Mouse (Mus musculus) lung, embryonic 16.5 days (tissue): ENCODE measurements around the gene Nav2. TPM values are rescaled to one million over a fixed set of nuclear protein-coding genes. Genes with fewer than 3 reads are reported as not detected.

ENCODE experiments used
- ATAC-seq: fragments of 200-750 bp; cut with Nextera tagmentation; 2 replicates; pipeline ENCODE4 v1.8.0; 2017; ENCODE audit warnings: low read depth, mild to moderate bottlenecking, moderate library complexity
- H3K27ac ChIP-seq: fragments of 300-500 bp; sonication (generic); 2 replicates; pipeline ENCODE4 v1.5.1; 2014; ENCODE audit warnings: mild to moderate bottlenecking, control low read depth, low read length
- H3K27me3 ChIP-seq: fragments of 300-500 bp; sonication (generic); 2 replicates; pipeline ENCODE4 v1.6.1; 2014; ENCODE audit warnings: low read depth, low read length, mixed read lengths; ENCODE audit not compliant: control insufficient read depth, insufficient read depth
- H3K36me3 ChIP-seq: fragments of 300-500 bp; sonication (generic); 2 replicates; pipeline ENCODE4 v1.6.1; 2014; ENCODE audit warnings: low read length; ENCODE audit not compliant: control insufficient read depth, insufficient read depth
- H3K4me1 ChIP-seq: fragments of 300-500 bp; sonication (generic); replicated peaks from 2 replicates; pipeline ENCODE4 v1.6.1; 2014; ENCODE audit warnings: low read length, mixed read lengths; ENCODE audit not compliant: control insufficient read depth, insufficient read depth
- H3K4me2 ChIP-seq: fragments of 300-500 bp; sonication (generic); 2 replicates; pipeline ENCODE4 v1.6.1; 2014; ENCODE audit warnings: low read depth, low read length, control low read depth
- H3K4me3 ChIP-seq: fragments of 300-500 bp; sonication (generic); 2 replicates; pipeline ENCODE4 v1.5.1; 2014; ENCODE audit warnings: mild to moderate bottlenecking, low read length, control low read depth
- H3K9ac ChIP-seq: fragments of 300-500 bp; sonication (generic); 2 replicates; pipeline ENCODE4 v1.6.1; 2014; ENCODE audit warnings: low read length, control low read depth
- H3K9me3 ChIP-seq: fragments of 300-500 bp; sonication (generic); 2 replicates; pipeline ENCODE4 v1.6.1; 2016; ENCODE audit warnings: low read length; ENCODE audit not compliant: control insufficient read depth
- WGBS: fragments of 180-500 bp; shearing (Covaris S2); extraction: QIAGEN DNeasy Blood & Tissue Kit; methylation state at CpG from one replicate; pipeline ENCODE4 v1.1.7; 2014; 5-methylcytosine and 5-hydroxymethylcytosine counted together
- polyA plus RNA-seq: library from polyadenylated mRNA; unstranded; fragments of >200 nt; fragmentation: Nextera tagmentation; extraction: Ambion mirVana; gene quantifications from 2 replicates; pipeline ENCODE4 v1.2.1, GENCODE M21; 2015

Nav2 gene
- polyA plus RNA-seq, 1 experiment from 2014 or later: 27.3 TPM

DNA sequence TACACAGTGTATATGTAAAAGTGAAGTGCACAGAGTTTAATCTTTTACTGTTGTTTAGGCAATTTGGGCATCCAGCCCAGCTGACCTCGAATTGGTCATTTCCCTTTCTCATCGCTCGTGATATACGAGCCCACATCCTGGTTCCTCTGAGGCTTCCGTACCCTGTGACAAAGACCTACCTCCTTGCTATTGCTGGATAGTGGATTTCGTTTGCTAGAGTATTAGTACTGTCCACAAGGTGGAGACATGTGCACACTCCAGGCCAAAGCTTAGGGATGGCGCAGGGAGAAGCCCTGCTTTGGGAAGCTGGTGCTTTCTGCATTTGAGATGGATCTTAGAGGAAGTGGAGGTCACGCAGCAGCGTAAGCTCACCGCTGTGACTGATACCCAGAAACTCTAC is 559.3 kb downstream of the Nav2 start:
- H3K9ac ChIP-seq: no peak overlapping the region
- WGBS: 21% methylated on average over 10 of the region's 10 CpGs
- H3K9me3 ChIP-seq: no peaks in the 10 kb centered on the region
- H3K27ac ChIP-seq: peak overlapping the region; percentile 35
- peak; percentile 87 for ATAC-seq
- no peaks in the 10 kb centered on the region for H3K27me3 ChIP-seq
- peaks cover 9% of the 10 kb centered on the region; the same call in 1 of the 2 replicates for H3K36me3 ChIP-seq
- H3K4me1 ChIP-seq: 0 out of 2 replicates have a peak, but pooled peaks cover 2% of the 10 kb centered on the region
- H3K4me3 ChIP-seq: no peak overlapping the region
- H3K4me2 ChIP-seq: peak overlapping the region; percentile 35

DNA sequence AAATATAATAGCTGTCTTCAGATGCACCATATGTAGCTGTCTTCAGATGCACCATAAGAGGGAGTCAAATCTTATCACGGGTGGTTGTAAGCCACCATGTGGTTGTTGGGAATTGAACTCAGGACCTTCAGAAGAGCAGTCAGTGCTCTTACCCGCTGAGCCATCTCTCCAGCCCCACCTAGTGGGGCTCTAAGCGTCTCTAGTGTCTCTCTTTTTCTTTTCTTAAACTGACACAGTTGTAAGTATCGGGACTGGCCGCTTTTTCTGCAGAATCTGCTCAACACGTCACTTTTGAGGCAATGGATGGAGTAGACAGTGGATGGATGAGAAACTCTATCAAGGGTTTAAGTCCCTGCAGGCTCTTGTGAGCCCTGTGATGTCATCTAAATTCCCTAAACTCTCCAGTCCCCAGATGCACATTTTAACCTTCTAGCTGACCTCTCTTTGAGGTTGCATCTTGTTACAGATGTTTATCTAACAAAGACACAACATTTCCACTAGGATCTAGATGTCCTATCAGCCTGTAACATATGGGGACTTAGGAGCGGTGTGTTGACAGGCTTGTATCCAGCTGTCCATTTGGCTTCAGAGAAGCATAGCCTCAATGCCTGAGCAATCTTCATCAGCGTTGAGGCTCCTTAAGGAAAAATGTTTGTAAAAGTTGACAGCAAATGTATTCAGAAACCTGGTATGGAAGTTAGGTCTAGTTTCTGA is 560.1 kb downstream of the Nav2 start:
- no peak for ATAC-seq
- H3K4me2 ChIP-seq: no peak overlapping the region

DNA sequence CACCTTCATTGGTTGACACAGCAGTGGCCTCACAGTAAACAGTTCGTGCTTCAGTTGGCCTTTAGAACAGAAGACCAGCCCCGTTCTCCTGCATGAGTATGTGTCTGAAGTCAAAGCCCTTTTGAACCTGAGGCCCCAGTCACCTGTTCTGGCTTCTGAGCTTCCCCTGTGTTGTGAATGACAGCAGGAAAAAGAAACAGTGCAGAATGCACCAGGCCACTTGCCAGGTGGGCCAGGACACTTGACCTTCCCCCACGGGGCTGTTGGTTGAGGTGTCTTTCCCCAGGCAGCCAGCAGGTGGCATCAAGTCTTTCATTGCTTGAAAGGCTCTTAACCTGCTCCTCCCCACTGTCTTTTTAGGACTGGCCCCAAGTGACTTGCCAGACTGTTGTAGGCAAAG is 562.8 kb downstream of the Nav2 start:
- no peak for ATAC-seq
- 48% methylated on average over 3 of the region's 3 CpGs for WGBS

More for the DNA sequence above, 560.1 kb downstream of the Nav2 start:
- Histone ChIP-seq H3K36me3 (peaks cover 9% of the 10 kb centered on the region; the same call in 1 of the 2 replicates), H3K9me3 (no peaks in the 10 kb centered on the region), H3K27ac (no peak overlapping the region), H3K27me3 (no peaks in the 10 kb centered on the region), H3K4me1 (peaks cover 8% of the 10 kb centered on the region), H3K9ac (no peak overlapping the region), H3K4me3 (no peak overlapping the region)
- WGBS: 69% methylated on average over 8 of the region's 8 CpGs

DNA sequence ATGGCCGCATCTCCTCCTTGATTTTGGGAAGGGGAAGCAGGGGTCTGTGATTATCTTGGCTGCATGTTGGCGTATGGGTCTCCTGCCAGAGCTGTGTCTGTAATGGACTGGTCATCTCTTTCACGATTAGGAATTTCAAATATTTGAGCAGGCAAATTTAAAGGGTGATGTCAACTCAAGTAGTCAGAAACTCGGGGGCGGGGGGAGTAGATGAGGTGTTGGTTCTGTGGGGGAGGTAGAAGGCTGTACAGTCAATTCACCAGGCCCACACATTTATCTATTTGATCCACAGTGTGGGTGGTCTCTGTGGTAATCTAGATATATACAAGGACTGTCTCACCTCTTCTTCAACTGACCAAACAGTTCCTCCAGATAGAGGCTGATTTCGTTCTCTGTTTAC is 566.8 kb downstream of the Nav2 start:
- Histone ChIP-seq H3K9ac (no peak overlapping the region), H3K4me2 (no peak overlapping the region), H3K9me3 (no peaks in the 10 kb centered on the region), H3K27ac (no peak overlapping the region), H3K27me3 (no peaks in the 10 kb centered on the region), H3K4me1 (peaks cover 43% of the 10 kb centered on the region), H3K36me3 (peaks cover 2% of the 10 kb centered on the region; the same call in 1 of the 2 replicates), H3K4me3 (no peak overlapping the region)
- ATAC-seq: no peak
- WGBS: 25% methylated on average over 6 of the region's 6 CpGs

More for the DNA sequence above, 562.8 kb downstream of the Nav2 start:
- H3K27me3 ChIP-seq: no peaks in the 10 kb centered on the region
- no peak overlapping the region for H3K27ac ChIP-seq
- no peaks in the 10 kb centered on the region for H3K9me3 ChIP-seq
- no peak overlapping the region for H3K9ac ChIP-seq
- no peaks in the 10 kb centered on the region for H3K36me3 ChIP-seq
- H3K4me2 ChIP-seq: no peak overlapping the region
- H3K4me3 ChIP-seq: no peak overlapping the region
- peaks cover 18% of the 10 kb centered on the region for H3K4me1 ChIP-seq

DNA sequence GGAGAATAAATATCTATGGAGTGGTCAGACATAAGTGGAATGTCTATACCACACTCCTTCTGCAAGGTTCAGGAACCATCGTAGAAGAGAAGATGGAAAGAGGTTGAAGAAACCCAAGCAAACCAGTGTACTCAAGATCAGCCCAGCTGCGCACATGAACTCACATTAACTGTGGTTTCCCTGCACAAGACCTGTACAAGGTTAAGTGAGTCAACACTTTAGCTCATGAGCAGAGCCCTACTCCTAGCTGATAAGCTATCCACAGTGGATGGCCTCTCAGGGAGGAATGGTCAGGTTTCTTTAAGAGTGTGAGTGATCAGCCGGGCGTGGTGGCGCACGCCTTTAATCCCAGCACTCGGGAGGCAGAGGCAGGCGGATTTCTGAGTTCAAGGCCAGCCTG is 567.6 kb downstream of the Nav2 start:
- H3K4me1 ChIP-seq: peaks cover 43% of the 10 kb centered on the region
- H3K27ac ChIP-seq: no peak overlapping the region
- H3K9me3 ChIP-seq: no peaks in the 10 kb centered on the region
- ATAC-seq: no peak
- H3K4me3 ChIP-seq: no peak overlapping the region
- peaks cover 2% of the 10 kb centered on the region; the same call in 1 of the 2 replicates for H3K36me3 ChIP-seq
- no peaks in the 10 kb centered on the region for H3K27me3 ChIP-seq
- no peak overlapping the region for H3K4me2 ChIP-seq
- no peak overlapping the region for H3K9ac ChIP-seq
- 84% methylated on average over 8 of the region's 8 CpGs for WGBS

DNA sequence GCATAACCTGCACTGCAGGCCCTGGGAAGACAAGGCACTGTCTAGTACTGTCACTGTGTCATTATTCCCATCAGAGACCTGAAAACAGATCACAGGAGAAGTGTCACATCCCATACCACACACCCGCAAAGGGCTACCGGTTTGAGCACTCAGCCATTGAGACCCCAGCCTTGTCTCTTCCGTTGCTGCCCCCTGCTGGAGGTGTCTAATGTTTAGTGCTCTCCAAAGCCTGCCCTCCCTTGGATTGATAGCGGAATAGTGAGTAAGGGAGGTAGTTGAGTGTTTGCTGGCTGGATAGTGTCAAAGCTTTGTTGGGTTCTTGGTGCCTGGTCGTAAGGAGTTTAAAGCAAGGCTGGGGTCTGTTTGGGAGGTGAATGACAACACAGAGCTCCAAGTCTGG is 568.1 kb downstream of the Nav2 start:
- H3K36me3 ChIP-seq: peaks cover 2% of the 10 kb centered on the region; the same call in 1 of the 2 replicates
- peaks cover 41% of the 10 kb centered on the region for H3K4me1 ChIP-seq
- H3K27ac ChIP-seq: peak overlapping the region; percentile 65
- no peak overlapping the region for H3K4me3 ChIP-seq
- no peaks in the 10 kb centered on the region for H3K27me3 ChIP-seq
- no peak overlapping the region for H3K4me2 ChIP-seq
- no peaks in the 10 kb centered on the region for H3K9me3 ChIP-seq
- WGBS: 52% methylated on average over 5 of the region's 5 CpGs
- H3K9ac ChIP-seq: no peak overlapping the region
- ATAC-seq: no peak

DNA sequence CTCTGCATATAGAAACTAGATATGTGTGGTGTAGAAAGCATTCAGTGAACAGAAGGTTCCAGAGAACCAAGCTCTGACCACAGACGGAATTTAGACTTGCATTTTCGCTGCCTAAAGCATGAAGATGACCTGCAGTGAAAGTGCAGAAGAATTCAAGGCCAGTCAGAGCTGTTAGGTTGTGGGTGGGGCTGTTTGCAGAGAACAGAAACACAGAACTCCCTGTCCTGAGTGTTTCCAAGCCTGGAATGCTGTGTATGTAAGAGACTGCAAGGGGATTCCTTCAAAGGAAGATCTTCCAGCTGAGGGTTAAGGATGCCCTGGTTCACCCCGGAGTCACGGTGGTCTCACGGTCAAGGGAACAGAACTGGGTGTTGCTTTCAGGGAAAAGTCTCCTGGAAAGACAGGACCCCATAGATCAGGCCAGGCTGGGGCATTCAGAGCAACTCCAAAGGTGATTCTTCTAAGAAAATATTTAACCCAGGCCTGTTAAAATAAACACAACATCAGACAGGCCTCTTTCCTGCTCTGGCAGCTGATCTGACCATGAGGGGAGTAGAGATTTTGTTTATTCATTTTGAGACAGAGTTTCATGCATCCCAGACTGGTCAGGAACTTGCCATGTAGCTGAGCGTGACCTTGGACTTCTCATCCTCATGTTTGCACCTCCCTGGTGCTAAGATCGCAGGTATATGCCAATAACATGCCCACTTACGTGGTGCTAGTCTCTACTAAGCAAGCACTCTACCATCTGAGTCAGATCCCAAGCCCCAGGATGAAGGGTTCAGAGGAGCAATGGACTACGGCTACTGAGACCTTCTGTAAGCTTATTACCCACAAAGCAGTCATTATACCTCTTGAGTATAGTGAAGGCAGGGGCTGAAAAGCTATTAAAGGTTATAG is 568.8 kb downstream of the Nav2 start:
- peaks cover 2% of the 10 kb centered on the region; the same call in 1 of the 2 replicates for H3K36me3 ChIP-seq
- 0 out of 2 replicates have a peak overlapping the region, but pooled peaks have one; percentile 8 for H3K9ac ChIP-seq
- H3K27ac ChIP-seq: peak overlapping the region; percentile 65
- H3K4me2 ChIP-seq: no peak overlapping the region
- H3K4me1 ChIP-seq: peaks cover 41% of the 10 kb centered on the region
- H3K9me3 ChIP-seq: no peaks in the 10 kb centered on the region
- H3K27me3 ChIP-seq: no peaks in the 10 kb centered on the region
- no peak overlapping the region for H3K4me3 ChIP-seq
- WGBS: 20% methylated on average over 9 of the region's 9 CpGs
- ATAC-seq: peak; percentile 24

DNA sequence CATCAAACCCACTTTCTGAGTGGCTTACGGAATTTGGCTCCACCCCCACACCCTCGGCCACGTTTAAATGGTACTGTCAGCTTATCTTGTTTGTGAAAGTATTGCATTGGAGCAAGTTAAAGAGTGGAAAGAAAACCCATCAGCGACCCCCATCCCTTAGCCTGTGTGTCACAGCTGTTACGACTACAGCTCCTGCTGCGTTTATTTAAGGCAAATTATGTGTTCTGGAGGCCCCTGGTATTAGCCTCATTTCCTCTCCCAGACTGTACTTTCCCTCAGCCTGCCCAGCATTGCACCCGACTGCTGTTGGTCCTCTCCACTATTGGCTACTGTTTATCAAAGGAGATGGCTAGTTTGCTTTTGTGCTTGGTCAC is 569.4 kb downstream of the Nav2 start:
- ATAC-seq: peak; percentile 51
- Histone ChIP-seq H3K27ac (peak overlapping the region; percentile 65), H3K4me3 (no peak overlapping the region), H3K36me3 (peaks cover 2% of the 10 kb centered on the region; the same call in 1 of the 2 replicates), H3K27me3 (no peaks in the 10 kb centered on the region), H3K9ac (no peak overlapping the region), H3K4me2 (no peak overlapping the region), H3K9me3 (no peaks in the 10 kb centered on the region), H3K4me1 (peaks cover 41% of the 10 kb centered on the region)
- 9% methylated on average over 7 of the region's 7 CpGs for WGBS

DNA sequence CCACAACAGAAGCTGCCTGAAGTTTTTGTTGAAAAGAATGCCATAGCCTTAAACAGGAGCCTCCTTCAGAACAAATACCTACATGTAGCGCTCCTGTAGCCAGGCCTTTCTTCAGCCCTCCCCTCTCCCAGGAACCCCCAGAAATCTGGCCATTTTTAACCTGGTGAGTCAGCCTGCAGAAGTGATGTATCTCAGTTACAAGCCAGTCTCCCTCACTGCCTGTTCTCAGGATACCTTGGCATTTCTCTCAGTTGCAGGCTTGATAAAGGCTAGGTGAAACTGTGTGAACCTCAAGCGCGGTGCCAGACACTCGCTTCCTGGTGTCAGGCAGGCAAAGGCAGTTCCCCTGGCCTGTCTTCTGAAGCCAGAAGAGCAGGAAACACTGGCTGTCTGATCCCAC is 570.4 kb downstream of the Nav2 start:
- WGBS: 70% methylated on average over 4 of the region's 4 CpGs
- H3K36me3 ChIP-seq: peaks cover 2% of the 10 kb centered on the region; the same call in 1 of the 2 replicates

More for the DNA sequence above, 570.4 kb downstream of the Nav2 start:
- peak overlapping the region; percentile 7; the same call in 1 of the 2 replicates for H3K27ac ChIP-seq
- peaks cover 34% of the 10 kb centered on the region for H3K4me1 ChIP-seq
- H3K9ac ChIP-seq: no peak overlapping the region
- H3K27me3 ChIP-seq: no peaks in the 10 kb centered on the region
- H3K9me3 ChIP-seq: no peaks in the 10 kb centered on the region
- ATAC-seq: no peak
- no peak overlapping the region for H3K4me2 ChIP-seq
- H3K4me3 ChIP-seq: no peak overlapping the region
